Mouse (Mus musculus): ENCODE results near the gene Gm4744. TPM values are rescaled to one million over a fixed set of nuclear protein-coding genes. Genes with fewer than 3 reads are reported as not detected.
"Not testable (repeated sequence)": the region's sequence is repeated elsewhere in the genome, so short reads cannot be mapped to it uniquely, and the experiment has no call there.

The Gm4744 gene
- polyA plus RNA-seq (2014; fragmentation: Nextera tagmentation; extraction: Ambion mirVana), result not detected in 2 replicates

DNA sequence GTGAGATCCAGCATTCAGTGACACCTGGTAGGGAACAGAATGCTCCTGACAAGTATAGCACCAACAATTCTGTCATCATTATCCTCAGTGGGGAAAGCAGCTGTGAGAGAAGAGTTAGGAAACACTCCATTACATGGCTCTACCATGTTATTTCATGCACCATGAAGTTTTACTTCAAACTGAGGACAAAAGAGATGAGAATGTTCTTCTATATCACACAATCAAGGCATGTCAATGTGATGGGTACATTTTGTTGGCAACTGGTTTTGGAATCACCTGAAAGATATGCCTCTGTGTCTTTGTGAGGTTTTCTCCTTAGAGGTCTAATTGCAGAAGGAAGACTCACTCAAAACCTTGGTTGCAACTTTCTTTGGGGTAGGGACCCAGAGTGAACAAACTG, at the start of gene Gm4744:
TSS of gene Gm4744 (minus strand) at position 101 of the 400 bp plus-strand sequence.
- Histone ChIP-seq H3K4me2 (ENCODE audit: low read length) (no peak within 1 kb of the TSS), H3K4me3 (ENCODE audit: control insufficient read depth in 1 of 2, insufficient read depth in 1 of 2, low read depth in 1 of 2, low read length in 2 of 2) (no peak within 1 kb of the TSS), H3K9me3 (ENCODE audit: control insufficient read depth, low read length) (no peaks in the 10 kb centered on the region), H3K36me3 (ENCODE audit: control insufficient read depth, insufficient read depth, low read length) (no peaks in the 10 kb centered on the region), H3K27ac (replicated peaks in 1 of 2; ENCODE audit: control insufficient read depth in 1 of 2, insufficient read depth in 1 of 2, low read depth in 2 of 2, low read length in 2 of 2) (no peak within 1 kb of the TSS), H3K4me1 (ENCODE audit: control insufficient read depth in 2 of 2, insufficient read depth in 2 of 2, low read length in 2 of 2) (no peaks in the 10 kb centered on the region), H3K9ac (ENCODE audit: low read length) (no peak within 1 kb of the TSS), H3K27me3 (ENCODE audit: control insufficient read depth, insufficient read depth, low read length) (no peaks in the 10 kb centered on the region)
- ATAC-seq (ENCODE audit: insufficient number of reproducible peaks, insufficient read depth, low FRiP score, low read depth), result no peak

DNA sequence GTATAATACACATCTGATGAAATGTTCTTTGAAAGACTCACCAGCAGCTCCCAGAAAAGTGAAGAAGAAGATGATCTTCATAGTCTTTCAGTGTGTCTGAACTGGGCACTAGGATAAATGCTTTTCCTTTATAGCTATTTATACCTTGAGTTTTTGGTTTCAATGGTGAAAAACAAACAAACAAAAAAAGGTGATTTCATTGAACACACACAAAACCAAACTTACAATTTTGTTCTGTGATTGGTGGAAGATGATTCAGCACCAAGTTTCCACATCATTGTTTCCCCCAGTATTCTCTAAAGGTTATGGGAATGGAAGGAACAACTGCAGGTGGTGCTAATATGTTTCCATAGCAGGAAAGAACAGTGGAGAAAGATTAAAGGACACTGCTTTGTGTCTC, 47.7 kb upstream of the Gm4744 start, which contains the start of gene Gm2663:
TSS of gene Gm2663 (minus strand) at position 101 of the 400 bp plus-strand sequence.
- H3K9me3 ChIP-seq (ENCODE audit: control insufficient read depth, low read length); H3K27ac ChIP-seq (replicated peaks in 1 of 2; ENCODE audit: control insufficient read depth in 1 of 2, insufficient read depth in 1 of 2, low read depth in 2 of 2, low read length in 2 of 2); H3K4me2 ChIP-seq (ENCODE audit: low read length); H3K36me3 ChIP-seq (ENCODE audit: control insufficient read depth, insufficient read depth, low read length); H3K4me3 ChIP-seq (ENCODE audit: control insufficient read depth in 1 of 2, insufficient read depth in 1 of 2, low read depth in 1 of 2, low read length in 2 of 2); H3K27me3 ChIP-seq (ENCODE audit: control insufficient read depth, insufficient read depth, low read length); ATAC-seq (ENCODE audit: insufficient number of reproducible peaks, insufficient read depth, low FRiP score, low read depth); H3K4me1 ChIP-seq (ENCODE audit: control insufficient read depth in 2 of 2, insufficient read depth in 2 of 2, low read length in 2 of 2); H3K9ac ChIP-seq (ENCODE audit: low read length): not testable (repeated sequence)

DNA sequence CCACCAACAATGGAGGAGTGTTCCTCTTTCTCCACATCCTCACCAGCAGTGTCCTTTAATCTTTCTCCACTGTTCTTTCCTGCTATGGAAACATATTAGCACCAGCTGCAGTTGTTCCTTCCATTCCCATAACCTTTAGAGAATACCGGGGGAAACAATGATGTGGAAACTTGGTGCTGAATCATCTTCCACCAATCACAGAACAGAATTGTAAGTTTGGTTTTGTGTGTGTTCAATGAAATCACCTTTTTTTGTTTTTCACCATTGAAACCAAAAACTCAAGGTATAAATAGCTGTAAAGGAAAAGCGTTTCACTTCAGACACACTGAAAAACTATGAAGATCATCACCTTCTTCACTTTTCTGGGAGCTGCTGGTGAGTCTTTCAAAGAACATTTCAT, 12.8 kb upstream of the Gm4744 start, which contains the start of gene 1810009J06Rik:
TSS of gene 1810009J06Rik (plus strand) at position 301 of the 400 bp plus-strand sequence.
- H3K27me3 ChIP-seq (ENCODE audit: control insufficient read depth, insufficient read depth, low read length); H3K9me3 ChIP-seq (ENCODE audit: control insufficient read depth, low read length); H3K4me2 ChIP-seq (ENCODE audit: low read length); H3K4me1 ChIP-seq (ENCODE audit: control insufficient read depth in 2 of 2, insufficient read depth in 2 of 2, low read length in 2 of 2); H3K27ac ChIP-seq (replicated peaks in 1 of 2; ENCODE audit: control insufficient read depth in 1 of 2, insufficient read depth in 1 of 2, low read depth in 2 of 2, low read length in 2 of 2); H3K36me3 ChIP-seq (ENCODE audit: control insufficient read depth, insufficient read depth, low read length); H3K9ac ChIP-seq (ENCODE audit: low read length); ATAC-seq (ENCODE audit: insufficient number of reproducible peaks, insufficient read depth, low FRiP score, low read depth); H3K4me3 ChIP-seq (ENCODE audit: control insufficient read depth in 1 of 2, insufficient read depth in 1 of 2, low read depth in 1 of 2, low read length in 2 of 2): not testable (repeated sequence)
- 83% methylated on average over 2 of the region's 2 CpGs for WGBS

DNA sequence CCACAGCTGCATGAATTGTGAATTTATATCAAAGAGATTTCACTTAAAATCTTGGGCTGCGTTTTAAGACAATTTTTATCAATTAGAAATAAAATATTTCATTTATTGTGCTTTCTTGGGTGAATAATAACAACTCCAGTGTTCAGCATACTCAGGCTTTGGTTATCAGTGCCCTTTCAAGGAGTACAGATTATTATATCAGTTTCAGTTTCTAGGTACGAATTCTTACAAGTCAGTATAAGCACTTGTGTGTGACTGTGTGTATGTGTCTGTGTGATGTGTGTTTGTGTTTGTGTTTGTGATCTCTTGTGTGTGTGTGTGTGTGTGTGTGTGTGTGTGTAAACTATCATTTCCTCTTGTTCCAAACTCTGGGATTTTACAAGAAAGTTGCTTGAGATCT, 2.0 kb upstream of the Gm4744 start:
- no peaks in the 10 kb centered on the region for H3K27me3 ChIP-seq (ENCODE audit: control insufficient read depth, insufficient read depth, low read length)
- no peak for ATAC-seq (ENCODE audit: insufficient number of reproducible peaks, insufficient read depth, low FRiP score, low read depth)
- no peak overlapping the region for H3K27ac ChIP-seq (replicated peaks in 1 of 2; ENCODE audit: control insufficient read depth in 1 of 2, insufficient read depth in 1 of 2, low read depth in 2 of 2, low read length in 2 of 2)
- no peaks in the 10 kb centered on the region for H3K36me3 ChIP-seq (ENCODE audit: control insufficient read depth, insufficient read depth, low read length)
- WGBS, result 41% methylated on average over 2 of the region's 2 CpGs
- no peak overlapping the region for H3K9ac ChIP-seq (ENCODE audit: low read length)
- no peak overlapping the region for H3K4me3 ChIP-seq (ENCODE audit: control insufficient read depth in 1 of 2, insufficient read depth in 1 of 2, low read depth in 1 of 2, low read length in 2 of 2)
- H3K4me1 ChIP-seq (ENCODE audit: control insufficient read depth in 2 of 2, insufficient read depth in 2 of 2, low read length in 2 of 2), result no peaks in the 10 kb centered on the region
- 0 out of 2 replicates have a peak, but pooled peaks cover 2% of the 10 kb centered on the region for H3K9me3 ChIP-seq (ENCODE audit: control insufficient read depth, low read length)
- H3K4me2 ChIP-seq (ENCODE audit: low read length), result no peak overlapping the region

DNA sequence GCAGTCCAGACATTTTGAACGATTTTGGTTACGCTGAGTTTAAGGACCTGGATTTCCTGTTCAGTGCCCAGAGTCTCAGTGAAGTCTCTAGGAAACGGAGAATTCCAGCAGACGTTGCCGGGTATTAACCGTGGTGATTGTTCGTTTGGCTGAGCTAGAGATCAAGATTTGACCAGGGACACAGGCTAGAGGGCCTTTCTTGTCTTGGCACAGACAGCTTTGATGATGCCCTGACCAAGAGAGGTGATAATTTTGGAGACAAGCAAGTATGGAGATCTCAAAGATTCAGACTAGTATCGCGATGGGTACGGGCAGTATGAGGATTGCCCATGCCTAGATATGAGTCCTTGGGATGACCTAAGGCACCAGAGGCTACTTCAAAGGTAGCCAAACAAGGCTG, 11.2 kb downstream of the Gm4744 start, which contains the start of gene 1700074P13Rik:
TSS of gene 1700074P13Rik (minus strand) at position 101 of the 400 bp plus-strand sequence.
- no peak within 1 kb of the TSS for H3K9ac ChIP-seq (ENCODE audit: low read length)
- H3K27ac ChIP-seq (replicated peaks in 1 of 2; ENCODE audit: control insufficient read depth in 1 of 2, insufficient read depth in 1 of 2, low read depth in 2 of 2, low read length in 2 of 2), result no peak within 1 kb of the TSS
- no peaks in the 10 kb centered on the region for H3K36me3 ChIP-seq (ENCODE audit: control insufficient read depth, insufficient read depth, low read length)
- 90% methylated on average over 10 of the region's 10 CpGs for WGBS
- H3K4me1 ChIP-seq (ENCODE audit: control insufficient read depth in 2 of 2, insufficient read depth in 2 of 2, low read length in 2 of 2), result no peaks in the 10 kb centered on the region
- H3K9me3 ChIP-seq (ENCODE audit: control insufficient read depth, low read length), result 0 out of 2 replicates have a peak, but pooled peaks cover 3% of the 10 kb centered on the region
- no peak for ATAC-seq (ENCODE audit: insufficient number of reproducible peaks, insufficient read depth, low FRiP score, low read depth)
- H3K4me3 ChIP-seq (ENCODE audit: control insufficient read depth in 1 of 2, insufficient read depth in 1 of 2, low read depth in 1 of 2, low read length in 2 of 2), result no peak within 1 kb of the TSS
- no peaks in the 10 kb centered on the region for H3K27me3 ChIP-seq (ENCODE audit: control insufficient read depth, insufficient read depth, low read length)
- no peak within 1 kb of the TSS for H3K4me2 ChIP-seq (ENCODE audit: low read length)

DNA sequence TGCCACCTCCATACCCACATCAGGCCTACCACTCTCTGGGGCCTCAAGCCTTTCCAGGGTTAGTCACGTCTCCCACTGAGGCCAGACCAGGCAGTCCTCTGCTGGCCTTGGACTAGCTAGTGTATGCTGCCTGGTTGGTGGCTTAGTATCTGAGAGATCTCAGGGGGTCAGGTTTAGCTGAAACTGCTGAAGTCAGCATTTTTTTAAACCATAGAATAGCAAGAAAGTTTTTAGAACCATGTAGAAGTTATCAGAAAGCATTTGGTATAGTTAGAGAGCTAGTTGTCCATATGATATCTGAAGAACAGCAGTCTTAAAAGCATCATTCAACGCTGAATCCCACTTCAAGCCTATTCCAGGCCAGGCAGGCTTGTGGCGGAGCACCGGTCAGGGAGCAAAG, 31.7 kb downstream of the Gm4744 start:
- no peak overlapping the region for H3K4me3 ChIP-seq (ENCODE audit: control insufficient read depth in 1 of 2, insufficient read depth in 1 of 2, low read depth in 1 of 2, low read length in 2 of 2)
- 74% methylated on average over 4 of the region's 4 CpGs for WGBS
- H3K36me3 ChIP-seq (ENCODE audit: control insufficient read depth, insufficient read depth, low read length), result no peaks in the 10 kb centered on the region
- H3K9ac ChIP-seq (ENCODE audit: low read length), result no peak overlapping the region
- no peaks in the 10 kb centered on the region for H3K4me1 ChIP-seq (ENCODE audit: control insufficient read depth in 2 of 2, insufficient read depth in 2 of 2, low read length in 2 of 2)
- ATAC-seq (ENCODE audit: insufficient number of reproducible peaks, insufficient read depth, low FRiP score, low read depth), result no peak
- H3K9me3 ChIP-seq (ENCODE audit: control insufficient read depth, low read length), result no peaks in the 10 kb centered on the region
- no peaks in the 10 kb centered on the region for H3K27me3 ChIP-seq (ENCODE audit: control insufficient read depth, insufficient read depth, low read length)
- no peak overlapping the region for H3K4me2 ChIP-seq (ENCODE audit: low read length)
- no peak overlapping the region for H3K27ac ChIP-seq (replicated peaks in 1 of 2; ENCODE audit: control insufficient read depth in 1 of 2, insufficient read depth in 1 of 2, low read depth in 2 of 2, low read length in 2 of 2)

DNA sequence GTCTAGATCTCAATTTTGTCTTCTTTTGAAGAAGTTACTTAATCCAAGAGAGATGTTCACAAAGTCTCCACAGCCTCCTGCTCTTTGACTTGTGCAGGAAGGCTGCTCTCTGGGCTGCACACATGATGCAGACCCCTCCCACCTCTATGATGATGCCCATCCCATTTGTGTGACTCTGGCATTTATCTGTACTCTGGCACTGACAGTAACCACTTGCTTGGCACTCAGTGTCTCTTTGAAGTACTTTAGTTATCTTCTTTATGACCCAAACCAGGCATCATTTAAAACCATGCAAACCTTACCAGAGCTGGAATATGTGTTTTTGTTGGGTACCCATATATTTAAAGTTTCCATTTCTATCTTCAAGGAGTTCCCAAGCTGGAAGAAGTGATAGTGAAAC, 51.4 kb downstream of the Gm4744 start, which contains the start of gene Prss58:
TSS of gene Prss58 (minus strand) at position 101 of the 400 bp plus-strand sequence.
- Histone ChIP-seq H3K4me3 (ENCODE audit: control insufficient read depth in 1 of 2, insufficient read depth in 1 of 2, low read depth in 1 of 2, low read length in 2 of 2) (no peak within 1 kb of the TSS), H3K27me3 (ENCODE audit: control insufficient read depth, insufficient read depth, low read length) (no peaks in the 10 kb centered on the region), H3K4me2 (ENCODE audit: low read length) (no peak within 1 kb of the TSS), H3K27ac (replicated peaks in 1 of 2; ENCODE audit: control insufficient read depth in 1 of 2, insufficient read depth in 1 of 2, low read depth in 2 of 2, low read length in 2 of 2) (no peak within 1 kb of the TSS), H3K9ac (ENCODE audit: low read length) (no peak within 1 kb of the TSS), H3K4me1 (ENCODE audit: control insufficient read depth in 2 of 2, insufficient read depth in 2 of 2, low read length in 2 of 2) (no peaks in the 10 kb centered on the region), H3K36me3 (ENCODE audit: control insufficient read depth, insufficient read depth, low read length) (no peaks in the 10 kb centered on the region), H3K9me3 (ENCODE audit: control insufficient read depth, low read length) (no peaks in the 10 kb centered on the region)
- ATAC-seq (ENCODE audit: insufficient number of reproducible peaks, insufficient read depth, low FRiP score, low read depth), result no peak

Data from heart, embryonic 14.5 days (tissue).